ENCODE assay signal across 16 mouse cellular contexts in genomic region chr5:69156489-69156888, GRCm38 (mm10).
"Had no signal": no experiment of that assay in that cellular context is flagged by ENCODE, and none has a peak within 500 bp of the region (broad histone marks: within the 10 kb centered on the region; RNA-seq: fewer than 3 reads in every experiment).

No protein-coding gene starts in this region.

- H3K4me2 ChIP-seq: neural tube, embryonic 13.5 days; neural tube, embryonic 15.5 days; stomach, embryonic 15.5 days had no signal

- H3K9ac ChIP-seq: neural tube, embryonic 13.5 days; neural tube, embryonic 15.5 days; stomach, embryonic 15.5 days had no signal

- H3K9me3 ChIP-seq: neural tube, embryonic 13.5 days; neural tube, embryonic 15.5 days; stomach, embryonic 15.5 days had no signal

- H3K36me3 ChIP-seq: neural tube, embryonic 13.5 days; neural tube, embryonic 15.5 days; stomach, embryonic 15.5 days had no signal

- H3K4me1 ChIP-seq: neural tube, embryonic 13.5 days; neural tube, embryonic 15.5 days; stomach, embryonic 15.5 days had no signal

- H3K4me3 ChIP-seq: neural tube, embryonic 13.5 days; neural tube, embryonic 15.5 days; stomach, embryonic 15.5 days had no signal

- H3K27me3 ChIP-seq: neural tube, embryonic 13.5 days; neural tube, embryonic 15.5 days; stomach, embryonic 15.5 days had no signal

- H3K27ac ChIP-seq: neural tube, embryonic 13.5 days; neural tube, embryonic 15.5 days; stomach, embryonic 15.5 days; stomach, postnatal 0 days had no signal

- DNase-seq: retina, postnatal 1 day; right cerebral cortex, adult 18-20 months; right cerebral cortex, postnatal 14 days; right cerebral cortex, postnatal 25 days; right cerebral cortex, postnatal 4 days; spleen, adult 18-20 months; thymus, adult 18-20 months; thymus, adult 2 months; thymus, postnatal 14 days; thymus, postnatal 25 days; thymus, postnatal 36 days; thymus, postnatal 4 days had no signal
